Mouse (Mus musculus) thymus, postnatal 25 days (tissue): Measurements from ENCODE around the gene Parp2.
A peak's percentile ranks its signal among the peaks of the same experiment; 100 is the strongest.
"Not testable (repeated sequence)": the region's sequence is repeated elsewhere in the genome, so short reads cannot be mapped to it uniquely, and the experiment has no call there.

Experiments
- DNase-seq: peaks from one replicate; pipeline ENCODE4 v3.0.0; 2022

Parp2 gene

DNA sequence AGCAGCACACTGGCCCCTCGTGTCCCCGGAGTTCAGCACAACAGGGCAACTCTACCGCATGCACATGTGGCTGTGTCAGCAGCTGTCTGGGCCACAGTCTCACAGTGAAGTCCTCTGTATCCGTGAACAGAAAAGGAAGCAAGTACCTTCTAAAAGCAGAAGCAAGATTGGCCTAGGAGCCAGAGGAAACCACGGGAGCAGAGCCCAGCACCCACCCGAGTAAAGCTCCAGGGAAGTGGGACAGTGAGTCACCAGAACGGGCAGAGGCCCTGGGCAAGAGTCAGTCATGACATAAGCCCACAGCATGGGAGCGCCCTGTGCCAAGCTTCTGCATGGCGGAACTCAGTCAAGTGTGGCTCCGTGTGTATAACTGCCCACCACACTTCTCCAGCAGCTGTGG, 26.3 kb downstream of the Parp2 start:
- DNase-seq, result no peak

- DNase-seq, result no peak
Observed at GRCm38 (mm10) chr14:50834435-50834834, 26.8 kb downstream of the Parp2 start.

DNA sequence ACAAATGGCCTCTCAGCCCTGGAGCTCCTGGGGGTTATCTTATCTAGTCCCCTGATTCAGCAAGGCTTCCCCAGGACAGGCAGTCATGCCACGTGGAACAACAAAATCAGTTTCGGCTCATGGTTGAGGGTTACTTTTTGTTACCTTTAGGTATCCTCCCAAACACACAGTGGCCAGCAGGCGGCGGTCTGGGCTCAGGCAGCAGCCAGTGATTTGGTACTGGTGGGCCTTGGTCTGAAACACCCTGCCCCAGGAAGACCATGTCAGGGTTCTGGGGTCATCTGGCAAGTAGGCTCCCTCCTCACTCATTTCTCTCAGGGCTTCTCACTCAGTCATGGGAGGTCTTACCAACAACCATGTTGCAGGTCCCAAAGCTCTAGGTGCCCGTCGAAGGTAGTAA, 29.6 kb downstream of the Parp2 start:
- DNase-seq, result peak; percentile 7

DNA sequence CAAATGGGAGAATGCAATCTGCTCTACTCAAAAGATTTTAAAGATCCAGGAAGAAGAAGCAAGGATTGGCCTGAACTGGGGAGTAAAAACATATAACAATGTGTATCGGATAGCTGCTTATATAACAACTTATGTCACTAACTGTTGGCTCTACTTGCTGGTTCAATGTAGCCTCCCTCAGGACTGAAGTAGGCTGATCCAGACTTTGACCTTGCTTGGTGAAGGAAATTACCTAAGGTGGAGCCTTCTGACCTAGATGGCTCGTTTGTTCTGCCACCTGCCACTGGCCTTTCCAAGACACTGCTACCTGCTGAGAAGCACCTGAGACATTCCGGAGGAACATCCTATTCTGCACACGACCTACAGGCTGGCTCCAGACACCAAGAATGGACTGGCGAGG, 48.1 kb downstream of the Parp2 start:
- DNase-seq, result no peak

DNA sequence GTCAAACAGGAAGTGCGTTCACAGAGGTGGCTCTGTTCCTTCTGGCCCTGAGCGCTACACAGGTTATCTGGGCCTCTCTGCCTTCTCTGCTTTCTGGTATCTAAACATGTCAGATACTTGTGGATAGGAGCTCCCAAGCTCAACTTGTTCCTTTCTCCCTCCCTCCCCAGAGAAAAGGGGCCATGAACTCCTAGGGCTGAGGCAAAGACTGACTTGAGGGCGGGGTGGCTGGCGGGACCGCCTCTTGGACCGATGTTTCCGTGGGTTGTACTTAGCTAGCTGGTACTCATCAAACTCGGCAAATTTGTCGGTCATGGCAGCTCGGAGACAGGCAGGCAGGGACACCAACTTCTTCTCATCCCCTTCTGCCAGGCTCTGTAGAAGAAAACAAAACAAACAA, 55.0 kb downstream of the Parp2 start:
- DNase-seq, result no peak

DNA sequence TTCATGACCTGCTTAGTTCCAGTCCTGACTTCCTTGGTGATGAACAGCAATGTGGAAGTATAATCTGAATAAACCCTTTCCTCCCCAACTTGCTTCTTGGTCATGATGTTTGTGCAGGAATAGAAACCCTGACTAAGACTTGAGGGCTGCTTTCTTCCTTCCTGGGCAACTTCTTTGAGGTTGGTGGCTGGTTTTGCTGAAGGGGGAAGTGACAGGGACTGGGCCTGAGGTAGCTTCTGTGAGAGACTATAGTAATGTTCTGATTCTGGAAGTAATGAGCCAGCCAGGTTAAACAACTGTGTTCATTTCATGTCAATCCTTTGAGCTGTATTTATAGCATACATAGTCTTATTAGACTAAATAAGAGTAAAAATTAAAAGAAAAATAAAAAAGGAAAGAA, 57.4 kb downstream of the Parp2 start:
- not testable (repeated sequence) for DNase-seq

DNA sequence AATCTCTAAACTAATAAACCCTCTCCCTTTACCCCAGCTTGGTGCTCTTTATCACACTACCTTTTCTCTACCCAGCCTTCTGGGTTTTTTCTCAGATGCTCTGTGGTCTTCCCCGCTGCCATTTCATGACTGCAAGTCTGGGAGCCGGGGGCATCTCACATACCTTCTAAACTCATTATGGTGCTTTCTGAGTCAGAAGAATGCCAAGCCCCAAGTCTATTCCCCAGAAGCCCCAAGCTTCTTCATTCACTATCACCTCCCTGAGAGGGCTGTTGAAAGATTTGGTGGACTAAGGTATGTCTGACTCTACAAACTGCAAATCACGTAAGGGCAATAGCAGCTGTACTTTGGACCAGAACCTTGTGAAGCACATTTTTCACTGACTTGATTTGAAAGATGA, 59.3 kb downstream of the Parp2 start:
- no peak for DNase-seq

GRCm38 (mm10) chr14:50868211-50868610, 60.6 kb downstream of the Parp2 start:
- no peak for DNase-seq

DNA sequence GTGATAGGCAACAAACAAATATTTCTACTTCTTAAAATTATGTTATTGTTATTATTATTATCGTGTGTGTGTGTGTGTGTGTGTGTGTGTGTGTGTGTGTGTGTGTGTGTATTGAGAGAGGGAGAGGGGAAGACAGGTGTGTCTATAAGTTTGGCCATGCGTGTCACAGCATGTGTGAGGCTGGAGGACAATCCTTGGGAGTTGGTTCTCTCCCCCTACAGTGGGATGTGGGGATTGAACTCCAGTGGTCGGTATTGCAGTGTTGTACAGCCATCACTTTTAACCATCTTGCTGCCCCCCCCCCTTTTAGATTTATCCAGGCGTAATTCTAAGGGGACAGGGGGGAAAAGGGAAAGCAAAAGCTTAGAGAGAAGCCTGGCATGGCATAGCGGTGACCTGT, 61.0 kb downstream of the Parp2 start:
- DNase-seq, result no peak

DNA sequence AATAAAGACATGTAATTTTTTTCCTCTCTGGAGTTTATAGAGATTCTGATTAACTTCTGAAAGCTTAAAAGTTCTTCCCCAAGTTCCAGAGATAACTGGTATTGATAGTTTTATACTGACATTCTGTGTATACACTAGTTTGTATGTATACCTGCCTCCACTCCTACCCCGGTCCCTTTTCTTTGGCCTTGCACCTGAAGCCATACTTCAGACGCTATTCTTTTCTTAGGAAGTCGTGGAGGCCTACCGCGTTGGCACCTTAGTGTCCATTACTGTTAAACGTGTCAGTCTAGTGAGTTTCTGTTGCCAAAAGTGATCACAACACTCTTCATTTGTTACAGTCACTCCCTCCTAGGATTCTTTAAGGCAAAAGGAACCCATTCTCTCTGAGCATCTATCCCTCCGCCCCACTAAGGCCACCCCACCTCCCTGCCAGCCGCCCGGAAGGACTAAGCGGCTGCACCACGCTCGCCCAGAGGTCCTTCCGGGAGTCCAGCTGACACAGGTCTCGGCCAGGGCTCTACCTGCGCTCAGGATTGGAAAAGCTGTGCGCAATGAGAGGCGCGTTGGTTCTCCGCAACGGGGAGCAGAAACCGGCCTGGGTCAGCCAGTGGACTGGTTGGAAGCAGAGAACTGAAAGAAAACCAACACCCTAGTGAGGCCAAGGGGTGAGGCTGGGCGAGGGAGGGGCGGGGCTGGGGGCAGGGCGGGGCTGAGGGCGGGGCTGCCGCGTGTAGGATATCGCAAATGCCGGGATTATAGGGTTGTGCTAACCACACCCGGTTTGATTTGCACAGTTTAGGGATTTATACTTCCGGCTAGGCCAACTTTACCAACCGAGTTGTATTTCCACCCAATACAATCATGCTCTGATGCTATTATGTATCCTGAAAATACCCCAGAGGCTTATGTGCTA, 62.5 kb downstream of the Parp2 start, which contains the start of gene Tep1:
Gene Tep1, minus strand, starts transcription at position 672 of the 916 bp plus-strand sequence.
- DNase-seq, result peak; percentile 76

DNA sequence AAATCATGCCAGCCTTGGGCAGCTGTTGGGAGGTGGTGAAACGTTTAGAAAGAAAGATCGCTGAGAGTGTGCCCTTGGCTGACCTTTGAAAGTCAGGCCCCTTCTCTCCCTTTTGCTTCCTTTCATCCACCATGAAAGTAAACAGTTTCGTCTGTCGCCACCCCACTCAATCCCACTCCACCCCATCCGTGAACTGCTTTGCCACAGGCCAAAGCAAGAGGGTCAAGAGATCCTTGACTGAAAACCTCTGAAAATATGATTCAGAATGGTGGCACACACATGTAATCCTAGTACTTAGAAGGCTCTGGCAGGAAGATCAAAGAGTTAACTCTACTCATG, 63.1 kb downstream of the Parp2 start:
- DNase-seq, result no peak
